Mouse (Mus musculus) heart, adult 2 months (tissue): ENCODE results near the gene Pcid2.

ENCODE experiments used
- CTCF ChIP-seq: fragments of 200-600 bp; IDR thresholded peaks from 2 replicates; pipeline ENCODE4 v1.8.1; 2022; ENCODE audit warnings: antibody characterized with exemption, mild to moderate bottlenecking, moderate library complexity
- EP300 ChIP-seq: fragments of 200-500 bp; IDR thresholded peaks from 2 replicates; pipeline ENCODE4 v1.6.1; 2011; ENCODE audit warnings: low read depth, low read length, control low read depth; ENCODE audit not compliant: insufficient read depth
- POLR2A ChIP-seq: fragments of 200-500 bp; IDR thresholded peaks from 2 replicates; pipeline ENCODE4 v1.6.1; 2011; ENCODE audit warnings: mild to moderate bottlenecking, low read depth, low read length, control low read depth; ENCODE audit not compliant: insufficient read depth

- TF ChIP-seq POLR2A = no peak
- no peak for TF ChIP-seq CTCF
- TF ChIP-seq EP300 = no peak
Observed at GRCm38 (mm10) chr8:13057351-13057750, 47.9 kb downstream of the Pcid2 start.
